Mouse (Mus musculus) left cerebral cortex, adult 9 months (tissue): ENCODE data around the gene Olfr1309.
"Not testable (repeated sequence)": the region's sequence is repeated elsewhere in the genome, so short reads cannot be mapped to it uniquely, and the experiment has no call there.

Experiments used
- DNase-seq, 2 experiments: peaks; one replicate each; pipeline ENCODE4 v3.0.0; 2022; ENCODE audit warnings: low spot score in 2 of 2

The Olfr1309 gene

DNA sequence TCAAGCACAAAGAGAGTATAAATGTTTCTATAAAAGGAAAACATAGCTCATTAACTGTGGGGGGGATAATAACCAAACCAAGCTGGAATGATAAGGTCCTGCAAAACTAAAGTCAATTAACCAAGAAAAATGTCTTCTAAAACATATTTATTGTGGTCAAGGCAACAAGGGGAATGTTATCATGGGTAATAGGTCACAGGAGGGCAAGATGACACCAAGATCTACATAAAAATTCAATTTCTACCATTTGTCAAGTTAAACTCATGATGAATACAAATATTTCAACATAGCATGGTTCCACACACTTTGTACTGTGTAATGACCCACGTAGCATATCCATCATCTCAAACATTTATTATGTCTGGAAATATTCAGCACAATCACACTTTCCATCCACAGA, at the start of gene Olfr1309:
Gene Olfr1309 (minus strand): TSS at position 101 of the 400 bp plus-strand sequence.
- DNase-seq = no peak

DNA sequence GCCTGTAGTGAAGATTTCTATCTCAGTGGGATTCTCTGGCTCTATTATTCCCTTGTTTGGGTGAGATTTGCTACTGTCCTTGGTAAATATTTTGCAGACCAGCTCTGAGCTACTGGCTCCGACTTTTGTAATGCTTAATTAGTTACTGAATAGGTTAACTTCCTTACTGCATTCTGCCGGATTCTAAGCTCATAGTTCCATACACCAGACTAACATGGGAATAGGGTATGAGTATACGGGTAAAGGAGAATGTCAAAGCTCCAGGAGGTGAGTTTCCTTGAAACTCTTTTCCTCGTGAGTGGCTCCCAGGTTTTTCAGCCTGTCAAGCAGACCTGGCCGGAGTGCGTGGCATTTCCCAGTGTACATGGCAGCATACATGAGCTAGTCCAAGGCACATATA, 36.9 kb upstream of the Olfr1309 start:
- DNase-seq = not testable (repeated sequence)

DNA sequence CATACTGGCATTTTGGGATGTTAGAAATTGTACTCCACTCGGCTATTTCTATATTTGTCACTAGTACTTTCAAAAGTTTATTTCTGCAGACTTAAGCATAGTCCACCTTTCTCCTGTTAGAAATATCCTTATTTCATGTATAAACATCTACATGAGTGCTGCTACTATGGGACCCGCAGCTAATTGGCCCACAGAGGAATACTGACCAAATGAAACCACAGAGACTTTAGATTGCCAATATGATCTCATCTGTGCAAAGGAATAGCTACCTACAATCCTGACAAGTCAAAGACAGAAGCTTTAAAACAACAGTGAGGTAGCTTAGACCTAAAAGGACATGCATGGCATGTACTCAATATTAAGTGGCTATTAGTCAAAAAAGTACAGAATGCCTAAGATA, 34.2 kb upstream of the Olfr1309 start, which contains the start of gene Olfr1311:
Gene Olfr1311 (minus strand): TSS at position 101 of the 400 bp plus-strand sequence.
- DNase-seq = no peak

DNA sequence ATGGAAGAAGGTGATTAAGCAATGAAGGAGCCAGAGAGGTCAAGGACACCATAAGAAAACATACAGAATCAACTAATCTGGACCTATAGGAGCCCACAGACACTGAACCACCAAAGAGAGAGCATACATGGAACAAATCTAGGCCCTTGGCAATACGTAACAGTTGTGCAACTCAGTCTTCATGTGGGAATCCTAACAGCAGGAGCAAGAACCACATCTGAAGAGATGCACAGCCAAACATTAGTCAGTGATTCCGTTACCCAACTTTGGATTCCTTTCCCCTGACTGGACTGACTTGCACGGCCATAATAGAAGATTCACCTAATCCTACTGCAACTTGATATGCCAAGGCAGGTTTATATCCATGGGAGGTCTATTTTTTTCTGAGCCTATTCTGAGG, 24.8 kb upstream of the Olfr1309 start:
- DNase-seq = no peak

DNA sequence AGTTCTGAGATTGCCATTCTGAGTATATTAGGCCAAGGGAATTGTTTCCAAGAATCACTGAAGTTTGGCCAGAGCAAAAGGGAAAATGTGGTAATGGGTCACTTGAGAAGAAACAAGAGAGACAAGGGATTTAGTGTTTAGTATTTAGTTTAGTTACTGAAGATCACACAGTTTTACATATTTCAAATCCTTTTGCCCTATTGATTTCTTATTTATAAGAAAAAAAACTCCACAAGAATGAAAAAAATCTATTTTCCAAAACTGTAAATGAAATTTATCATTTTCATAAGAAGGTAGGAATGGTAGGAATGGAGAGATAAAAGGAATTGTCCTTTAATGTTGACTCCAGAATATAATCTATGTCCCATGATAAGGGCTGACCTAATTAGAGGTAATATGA, 22.5 kb upstream of the Olfr1309 start, which contains the start of gene Olfr1310:
Gene Olfr1310 (minus strand): TSS at position 101 of the 400 bp plus-strand sequence.
- no peak for DNase-seq

DNA sequence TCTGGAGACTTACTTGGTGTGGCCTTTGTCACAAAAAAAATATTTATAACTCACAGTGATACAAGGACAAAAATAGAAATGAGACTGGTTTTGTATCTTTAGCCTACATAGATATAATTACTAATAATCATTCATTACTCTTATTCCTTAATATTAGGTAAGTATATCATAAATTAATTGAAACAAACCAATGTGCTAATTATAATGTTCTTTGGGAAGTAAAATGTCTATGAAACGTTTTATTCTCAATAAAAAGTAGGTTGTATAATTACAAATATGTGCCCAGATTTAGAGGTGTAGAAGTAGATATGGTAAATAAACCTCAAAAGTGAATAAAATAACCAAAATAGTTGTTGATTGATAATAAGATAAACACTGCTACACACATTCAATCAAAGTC, 25.2 kb downstream of the Olfr1309 start, which contains the start of gene Olfr1308:
Gene Olfr1308 (minus strand): TSS at position 101 of the 400 bp plus-strand sequence.
- DNase-seq = no peak

DNA sequence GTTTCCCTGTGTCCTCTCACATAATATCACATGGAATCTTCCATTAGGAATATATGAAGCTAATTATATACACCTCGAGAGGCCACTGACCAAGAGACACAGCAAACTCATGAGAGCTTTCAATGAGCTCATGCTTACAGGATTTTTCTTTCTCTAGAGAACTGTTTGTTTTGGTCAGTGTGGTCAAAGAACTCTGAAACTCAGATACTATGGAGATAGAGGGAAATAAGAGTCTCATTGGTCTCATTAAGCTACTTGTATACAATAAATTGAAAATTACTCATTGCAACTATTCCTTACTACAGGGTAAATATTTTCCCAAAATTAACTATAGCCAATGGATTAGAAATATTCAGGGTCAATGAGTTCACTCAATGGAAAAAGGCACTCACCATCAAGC, 40.7 kb downstream of the Olfr1309 start, which contains the start of gene Olfr1307:
Gene Olfr1307 (minus strand): TSS at position 101 of the 400 bp plus-strand sequence.
- DNase-seq = no peak
